Mouse (Mus musculus) midbrain, embryonic 15.5 days (tissue): ENCODE data around the gene Zfyve28. TPM values are rescaled to one million over a fixed set of nuclear protein-coding genes. Genes with fewer than 3 reads are reported as not detected.
A peak's percentile ranks its signal among the peaks of the same experiment; 100 is the strongest.

Experiments
- ATAC-seq: fragments of 200-750 bp; cut with Nextera tagmentation; replicated peaks from 2 replicates; pipeline ENCODE4 v1.8.0; 2017; ENCODE audit warnings: moderate TSS enrichment
- H3K27ac ChIP-seq: fragments of 300-500 bp; sonication (generic); 2 replicates; pipeline ENCODE4 v1.5.1; 2015; ENCODE audit warnings: mild to moderate bottlenecking, inconsistent platforms
- H3K27me3 ChIP-seq: fragments of 300-500 bp; sonication (generic); replicated peaks from 2 replicates; pipeline ENCODE4 v1.6.1; 2015; ENCODE audit warnings: inconsistent platforms
- H3K36me3 ChIP-seq: fragments of 300-500 bp; sonication (generic); replicated peaks from 2 replicates; pipeline ENCODE4 v1.6.1; 2015; ENCODE audit warnings: inconsistent platforms
- H3K4me1 ChIP-seq: fragments of 300-500 bp; sonication (generic); 2 replicates; pipeline ENCODE4 v1.6.1; 2015; ENCODE audit warnings: inconsistent platforms
- H3K4me2 ChIP-seq: fragments of 300-500 bp; sonication (generic); 2 replicates; pipeline ENCODE4 v1.6.1; 2015; ENCODE audit warnings: inconsistent platforms, mild to moderate bottlenecking, moderate library complexity
- H3K4me3 ChIP-seq: fragments of 300-500 bp; sonication (generic); 2 replicates; pipeline ENCODE4 v1.5.1; 2015; ENCODE audit warnings: mild to moderate bottlenecking, inconsistent platforms
- H3K9ac ChIP-seq: fragments of 300-500 bp; sonication (generic); 2 replicates; pipeline ENCODE4 v1.6.1; 2015; ENCODE audit warnings: mild to moderate bottlenecking, inconsistent platforms
- H3K9me3 ChIP-seq: fragments of 300-500 bp; sonication (generic); 2 replicates; pipeline ENCODE4 v1.6.1; 2016; ENCODE audit warnings: inconsistent platforms
- WGBS: fragments of 180-500 bp; shearing (Covaris S2); methylation state at CpG from one replicate; pipeline ENCODE4 v1.1.7; 2015; ENCODE audit warnings: mixed read lengths; 5-methylcytosine and 5-hydroxymethylcytosine counted together
- polyA plus RNA-seq: library from polyadenylated mRNA; unstranded; fragments of >200 nt; fragmentation: Nextera tagmentation; extraction: Ambion mirVana; gene quantifications from 2 replicates; pipeline ENCODE4 v1.2.1, GENCODE M21; 2015

Gene Zfyve28
- polyA plus RNA-seq, 1 experiment from 2014 or later: 6.1 TPM

DNA sequence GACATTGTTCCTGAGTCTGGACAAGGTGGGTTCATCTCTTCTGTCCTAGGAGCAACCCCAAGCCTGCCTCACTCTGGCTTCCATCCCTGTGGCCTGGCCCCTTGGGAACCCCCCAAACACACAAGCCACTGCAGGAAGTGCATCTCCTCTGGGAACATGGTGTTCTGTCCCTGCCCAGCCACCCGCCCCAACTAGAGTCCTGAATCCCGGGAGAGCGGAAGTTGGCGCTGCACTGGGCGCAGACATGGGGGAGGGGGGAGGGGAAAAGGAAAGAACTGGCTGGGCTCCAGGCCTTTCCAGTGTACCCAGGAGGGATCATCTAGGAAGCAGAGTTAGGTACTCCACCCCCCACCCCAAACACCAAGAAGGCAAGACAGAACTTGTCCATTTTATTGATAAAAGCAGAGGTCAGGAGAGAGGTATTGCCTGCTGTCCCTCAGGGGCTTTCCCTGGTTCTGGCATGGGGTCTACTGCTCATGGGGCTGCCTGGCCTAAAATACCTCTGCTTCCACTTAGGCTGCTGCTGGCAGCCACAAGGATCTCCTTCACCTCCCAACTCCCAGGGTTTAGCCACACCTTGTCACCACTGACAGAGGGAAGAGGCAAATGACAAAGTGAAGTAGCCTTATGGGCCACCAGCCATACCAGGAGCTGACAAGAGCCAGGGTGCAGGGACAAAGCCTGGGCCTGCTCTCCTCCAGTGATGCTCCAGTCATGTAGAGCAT is 104.9 kb downstream of the Zfyve28 start:
- Histone ChIP-seq H3K9ac (no peak overlapping the region), H3K27ac (no peak overlapping the region), H3K4me2 (no peak overlapping the region), H3K4me3 (no peak overlapping the region), H3K36me3 (0 out of 2 replicates have a peak, but pooled peaks cover 5% of the 10 kb centered on the region), H3K9me3 (no peaks in the 10 kb centered on the region), H3K4me1 (peaks cover 44% of the 10 kb centered on the region), H3K27me3 (no peaks in the 10 kb centered on the region)
- ATAC-seq: no peak
- WGBS: 72% methylated on average over 5 of the region's 5 CpGs

DNA sequence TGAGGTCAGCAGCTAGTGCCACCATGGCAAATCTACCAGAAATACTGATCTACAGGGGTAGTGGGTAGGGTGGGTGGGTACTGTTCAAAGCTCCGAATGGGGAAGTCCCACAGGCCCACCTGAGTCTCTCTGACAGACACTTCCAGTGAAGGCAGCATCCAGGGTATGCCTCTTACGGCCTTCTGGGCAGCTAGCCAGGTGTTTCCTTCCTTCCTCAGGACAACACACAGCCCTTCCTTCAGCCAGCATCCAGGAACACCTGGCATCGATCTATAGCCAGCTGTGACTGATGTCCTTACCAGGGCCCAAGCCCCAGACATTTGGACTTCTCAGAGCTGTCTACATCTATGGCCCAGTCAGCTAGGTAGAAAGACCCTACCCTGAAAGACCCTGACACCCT is 105.8 kb downstream of the Zfyve28 start:
- H3K4me3 ChIP-seq: no peak overlapping the region
- no peak overlapping the region for H3K27ac ChIP-seq
- H3K36me3 ChIP-seq: peaks cover 11% of the 10 kb centered on the region; the same call in 1 of the 2 replicates
- no peak overlapping the region for H3K9ac ChIP-seq
- H3K4me1 ChIP-seq: peaks cover 41% of the 10 kb centered on the region
- no peak for ATAC-seq
- WGBS: 90% methylated on average over 3 of the region's 3 CpGs
- no peaks in the 10 kb centered on the region for H3K27me3 ChIP-seq
- no peak overlapping the region for H3K4me2 ChIP-seq
- H3K9me3 ChIP-seq: no peaks in the 10 kb centered on the region

DNA sequence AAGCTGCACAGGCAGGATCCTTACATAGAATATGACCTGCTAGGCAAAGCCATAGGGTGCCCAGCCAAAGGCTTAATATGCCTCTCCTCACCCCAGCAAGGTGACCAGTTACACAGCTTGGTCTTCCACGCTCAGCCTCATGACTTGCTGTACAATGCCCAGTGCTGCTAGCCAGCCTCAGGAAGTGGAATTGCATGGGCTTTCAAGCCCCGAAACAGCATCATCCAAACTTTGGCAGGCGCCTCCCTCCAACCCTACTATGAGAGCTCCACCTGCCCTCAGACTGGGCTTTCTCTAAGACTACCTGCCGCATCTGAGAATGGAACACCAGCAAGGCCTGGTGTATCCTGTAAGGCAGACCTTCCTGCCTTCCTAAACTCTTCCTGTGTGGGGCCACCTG is 110.4 kb downstream of the Zfyve28 start:
- WGBS: 93% methylated on average over 4 of the region's 4 CpGs
- peaks cover 35% of the 10 kb centered on the region for H3K36me3 ChIP-seq
- no peak for ATAC-seq

DNA sequence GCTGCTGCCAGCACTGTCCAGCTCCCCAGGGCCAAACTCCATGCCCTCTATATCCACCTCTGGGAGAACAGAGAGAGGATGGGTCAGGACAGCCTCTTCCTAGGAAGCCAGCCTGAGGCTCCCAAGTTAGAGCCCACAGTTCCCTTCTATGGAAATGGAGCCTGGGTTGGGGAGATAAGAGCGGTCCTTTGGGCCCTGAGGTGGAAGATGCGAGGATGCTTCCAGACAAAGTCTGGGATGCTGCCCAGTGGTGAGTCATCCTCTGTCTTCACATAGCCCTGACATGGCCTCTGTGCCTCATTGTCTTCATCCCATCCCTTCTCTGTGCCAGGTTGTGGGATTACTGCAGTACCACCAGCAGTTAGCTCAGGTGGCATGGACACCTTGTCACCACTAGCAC is 111.2 kb downstream of the Zfyve28 start:
- no peak overlapping the region for H3K4me3 ChIP-seq
- H3K4me1 ChIP-seq: 0 out of 2 replicates have a peak, but pooled peaks cover 2% of the 10 kb centered on the region
- H3K9me3 ChIP-seq: no peaks in the 10 kb centered on the region
- H3K36me3 ChIP-seq: peaks cover 30% of the 10 kb centered on the region
- 95% methylated on average over 2 of the region's 2 CpGs for WGBS
- no peak overlapping the region for H3K27ac ChIP-seq
- no peak overlapping the region for H3K9ac ChIP-seq
- H3K27me3 ChIP-seq: no peaks in the 10 kb centered on the region
- no peak overlapping the region for H3K4me2 ChIP-seq
- no peak for ATAC-seq

More for the DNA sequence above, 110.4 kb downstream of the Zfyve28 start:
- H3K4me1 ChIP-seq: peaks cover 2% of the 10 kb centered on the region; the same call in 1 of the 2 replicates
- H3K4me3 ChIP-seq: no peak overlapping the region
- no peaks in the 10 kb centered on the region for H3K27me3 ChIP-seq
- H3K27ac ChIP-seq: no peak overlapping the region
- H3K9me3 ChIP-seq: no peaks in the 10 kb centered on the region
- no peak overlapping the region for H3K4me2 ChIP-seq
- H3K9ac ChIP-seq: no peak overlapping the region

DNA sequence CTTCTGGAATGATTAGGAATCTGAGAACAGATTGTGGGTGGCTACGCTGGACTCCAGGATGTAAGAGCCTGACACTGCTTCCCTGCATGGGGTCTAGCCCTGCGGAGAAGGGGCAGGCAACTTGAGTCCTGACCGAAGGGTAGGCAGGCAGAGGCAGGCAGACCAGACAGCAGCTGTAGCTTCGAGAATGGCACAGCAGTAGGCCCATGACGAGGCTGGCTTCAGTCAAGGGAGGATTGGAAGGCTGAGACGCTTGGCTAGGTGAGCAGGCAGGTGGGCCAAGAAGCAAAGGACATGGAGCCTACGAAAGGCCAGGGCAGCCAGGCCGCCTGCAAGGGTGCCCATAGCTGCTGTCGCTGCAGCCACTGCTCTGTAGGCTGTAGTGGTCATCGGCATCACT is 111.6 kb downstream of the Zfyve28 start:
- no peak overlapping the region for H3K27ac ChIP-seq
- no peak overlapping the region for H3K4me2 ChIP-seq
- H3K4me1 ChIP-seq: 0 out of 2 replicates have a peak, but pooled peaks cover under 1% of the 10 kb centered on the region
- no peak overlapping the region for H3K4me3 ChIP-seq
- WGBS: 65% methylated on average over 10 of the region's 10 CpGs
- H3K27me3 ChIP-seq: no peaks in the 10 kb centered on the region
- no peaks in the 10 kb centered on the region for H3K9me3 ChIP-seq
- no peak overlapping the region for H3K9ac ChIP-seq
- H3K36me3 ChIP-seq: peaks cover 30% of the 10 kb centered on the region
- ATAC-seq: no peak

DNA sequence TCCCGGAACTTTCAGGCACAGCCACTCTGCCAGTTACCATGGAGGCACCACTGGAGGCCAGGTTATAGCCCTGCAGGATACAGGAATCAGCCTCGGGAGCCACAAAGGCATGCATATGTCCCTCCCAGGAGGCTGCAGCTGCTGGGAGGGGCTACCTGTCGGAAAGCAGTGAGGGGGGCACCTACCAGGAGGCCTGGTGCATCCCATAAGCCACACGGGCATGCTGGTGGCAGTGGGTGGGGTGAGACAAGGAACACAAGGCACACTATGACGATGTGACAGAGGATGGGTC is 112.9 kb downstream of the Zfyve28 start:
- Histone ChIP-seq H3K9me3 (no peaks in the 10 kb centered on the region), H3K36me3 (peaks cover 30% of the 10 kb centered on the region), H3K4me1 (peaks cover under 1% of the 10 kb centered on the region; the same call in 1 of the 2 replicates), H3K27me3 (no peaks in the 10 kb centered on the region), H3K27ac (no peak overlapping the region), H3K4me2 (no peak overlapping the region), H3K9ac (no peak overlapping the region), H3K4me3 (no peak overlapping the region)
- WGBS: 19% methylated on average over 5 of the region's 5 CpGs
- no peak for ATAC-seq

DNA sequence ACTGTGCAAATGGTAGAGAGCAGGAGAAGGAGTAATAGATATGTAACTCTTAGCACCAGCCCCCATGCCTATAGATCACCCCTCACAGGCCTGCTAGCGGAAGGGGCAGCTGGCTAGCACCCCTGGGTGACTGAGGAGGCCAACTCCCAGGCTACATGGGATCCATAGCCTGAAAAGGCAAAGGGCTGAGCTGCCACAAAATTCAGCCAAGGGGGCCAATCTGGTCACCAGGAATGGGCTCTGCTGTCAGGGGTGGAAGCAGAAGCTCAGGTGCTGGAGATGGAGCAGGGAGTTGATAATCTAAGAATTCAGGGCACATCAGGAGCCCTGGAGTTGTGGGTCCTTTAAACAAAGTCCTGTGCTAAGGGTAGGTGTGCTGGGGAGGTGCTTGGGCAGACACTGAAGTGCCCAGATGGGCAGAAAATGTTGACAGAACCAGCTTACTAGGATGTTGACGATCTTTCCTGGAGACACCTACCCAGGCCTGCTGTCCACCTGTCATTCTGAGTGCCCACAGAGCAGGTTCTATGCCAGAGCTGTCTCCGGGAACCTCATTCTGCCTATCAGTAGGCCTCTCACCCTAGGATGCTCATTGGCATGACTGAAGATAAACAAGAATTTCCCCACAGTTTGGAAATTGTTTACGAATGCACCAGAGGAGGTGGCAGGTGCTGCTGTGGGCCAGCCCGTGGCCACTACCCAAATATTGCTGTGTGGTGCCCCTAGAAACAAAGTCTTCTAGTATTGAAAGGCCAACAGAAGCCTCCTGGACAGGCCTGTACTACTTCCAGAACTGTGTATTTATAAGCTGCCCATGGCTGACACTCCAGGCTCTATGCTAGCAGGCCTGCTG is 113.5 kb downstream of the Zfyve28 start:
- Histone ChIP-seq H3K36me3 (peaks cover 30% of the 10 kb centered on the region), H3K4me3 (no peak overlapping the region), H3K9me3 (no peaks in the 10 kb centered on the region), H3K4me1 (peaks cover 6% of the 10 kb centered on the region), H3K9ac (no peak overlapping the region), H3K4me2 (no peak overlapping the region), H3K27me3 (no peaks in the 10 kb centered on the region), H3K27ac (no peak overlapping the region)
- no peak for ATAC-seq
- WGBS: 71% methylated on average over 5 of the region's 5 CpGs

DNA sequence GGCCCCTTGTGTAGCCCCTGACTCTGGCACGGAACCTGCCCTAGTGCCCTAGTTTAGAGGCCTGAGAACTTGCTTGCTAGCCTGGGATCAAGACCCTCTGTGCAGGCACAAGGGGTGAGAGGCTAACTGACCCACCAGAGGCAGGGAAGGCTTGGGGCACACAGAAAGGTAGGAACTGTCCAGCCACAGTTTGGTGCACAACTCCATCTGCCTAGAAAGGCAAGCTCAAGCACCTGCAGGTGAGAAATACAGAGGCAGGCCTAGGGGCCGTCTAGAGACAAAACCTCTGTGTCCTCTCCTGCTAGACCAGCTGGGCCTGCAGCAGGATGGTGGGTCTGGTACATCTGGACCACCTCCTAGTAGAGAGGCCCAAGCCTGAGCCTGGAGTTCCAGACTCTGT is 114.2 kb downstream of the Zfyve28 start:
- H3K9ac ChIP-seq: no peak overlapping the region
- no peak overlapping the region for H3K4me2 ChIP-seq
- no peak overlapping the region for H3K27ac ChIP-seq
- H3K4me3 ChIP-seq: no peak overlapping the region
- H3K9me3 ChIP-seq: no peaks in the 10 kb centered on the region
- no peak for ATAC-seq
- no peaks in the 10 kb centered on the region for H3K27me3 ChIP-seq
- H3K4me1 ChIP-seq: peaks cover 8% of the 10 kb centered on the region
- 74% methylated on average over 2 of the region's 2 CpGs for WGBS
- peaks cover 30% of the 10 kb centered on the region for H3K36me3 ChIP-seq

DNA sequence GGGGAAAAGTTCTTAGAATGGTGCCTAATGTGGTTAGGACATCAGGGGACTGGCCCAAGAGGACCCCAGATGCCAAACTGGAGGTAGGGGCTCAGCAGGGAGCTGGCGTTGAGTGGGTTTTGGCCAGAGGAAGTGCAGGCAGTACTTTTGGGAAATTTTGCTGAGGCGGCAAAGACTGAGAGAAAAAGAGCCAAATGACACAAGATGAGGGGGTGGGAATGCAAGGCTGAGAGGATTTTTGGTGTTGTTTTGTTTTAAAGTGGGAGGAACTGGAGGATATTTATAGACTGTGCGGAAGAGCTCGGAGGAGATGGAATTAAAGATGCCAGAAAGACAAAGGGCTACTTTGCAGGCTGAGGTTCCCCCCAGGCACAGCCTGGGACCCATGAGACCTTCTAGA is 117.5 kb downstream of the Zfyve28 start:
- WGBS: 73% methylated on average over 4 of the region's 4 CpGs
- no peak for ATAC-seq

DNA sequence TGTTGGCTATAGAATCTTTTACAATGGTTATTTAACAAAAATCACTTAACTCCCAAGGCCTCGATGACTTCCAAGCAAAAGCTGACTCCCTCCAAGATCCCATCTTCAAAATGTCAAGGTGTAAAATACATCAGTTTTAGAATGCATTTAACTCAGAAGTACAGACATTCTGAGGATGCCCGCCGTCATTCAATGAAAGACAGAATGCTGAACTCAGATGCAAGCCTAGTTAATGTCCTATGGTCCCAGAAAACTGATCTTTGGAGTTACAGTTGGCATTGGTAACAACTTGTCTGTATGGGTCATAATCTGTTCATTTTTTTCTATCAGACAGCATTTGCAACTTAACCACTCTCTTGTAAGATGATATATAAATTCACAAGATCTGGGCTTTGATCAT is 118.3 kb downstream of the Zfyve28 start:
- Histone ChIP-seq H3K9me3 (no peaks in the 10 kb centered on the region), H3K27ac (peak overlapping the region; percentile 90), H3K4me3 (peak overlapping the region; percentile 73), H3K4me1 (peaks cover 23% of the 10 kb centered on the region), H3K27me3 (no peaks in the 10 kb centered on the region), H3K36me3 (peaks cover 3% of the 10 kb centered on the region; the same call in 1 of the 2 replicates), H3K4me2 (peak overlapping the region; percentile 73), H3K9ac (peak overlapping the region; percentile 41)
- no peak for ATAC-seq
- 85% methylated on average over 3 of the region's 3 CpGs for WGBS

More for the DNA sequence above, 117.5 kb downstream of the Zfyve28 start:
- Histone ChIP-seq H3K27ac (no peak overlapping the region), H3K9ac (no peak overlapping the region), H3K4me2 (no peak overlapping the region), H3K4me1 (peaks cover 19% of the 10 kb centered on the region), H3K27me3 (no peaks in the 10 kb centered on the region), H3K4me3 (no peak overlapping the region), H3K9me3 (no peaks in the 10 kb centered on the region), H3K36me3 (peaks cover 10% of the 10 kb centered on the region)

DNA sequence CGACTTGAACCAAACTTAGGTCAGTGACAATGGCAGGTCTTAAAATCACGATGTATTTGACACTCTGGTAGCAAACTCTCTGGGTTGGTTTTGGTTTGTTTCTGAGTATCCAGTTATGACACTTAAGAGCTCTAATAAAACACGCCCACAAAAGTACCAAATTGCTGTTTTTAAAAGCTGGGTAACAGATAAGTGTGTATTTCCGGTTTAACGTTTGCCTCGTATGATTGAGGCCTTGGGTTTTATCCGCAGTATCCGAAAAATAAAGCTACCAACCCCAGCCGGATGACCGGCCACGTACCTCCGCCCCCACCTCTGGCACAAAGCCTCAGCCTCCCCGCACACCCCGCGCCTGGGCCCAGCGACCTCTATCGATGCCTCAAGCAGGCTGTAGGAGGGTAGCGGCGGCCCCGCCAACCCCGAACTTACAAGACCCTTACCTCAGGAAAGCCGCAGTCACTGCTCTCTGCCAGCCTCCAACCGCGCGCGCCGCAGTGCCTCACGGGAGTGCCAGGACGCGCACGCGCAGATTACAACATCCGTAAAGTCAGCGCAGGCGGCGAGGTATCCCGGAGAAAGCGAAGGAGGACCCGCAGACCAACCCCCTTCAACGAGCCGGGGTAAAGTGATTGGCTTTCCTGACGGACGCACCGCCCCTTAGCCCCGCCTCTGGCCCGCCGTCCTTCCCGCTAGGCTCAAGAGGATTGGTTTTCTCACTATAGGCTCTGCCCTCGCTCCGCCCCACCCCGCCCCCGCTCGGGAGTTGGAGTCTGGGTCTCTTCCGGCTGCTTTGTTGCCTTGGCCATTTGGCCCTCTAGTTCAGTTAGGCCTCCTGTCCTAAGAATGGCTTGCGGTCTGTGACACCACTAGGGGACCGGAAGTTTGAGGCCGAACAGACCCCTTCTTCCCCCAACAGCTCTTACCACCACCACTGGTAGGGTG is 119.0 kb downstream of the Zfyve28 start, which contains the start of the genes Poln and Haus3:
Poln (minus strand) TSS at position 499 of the 942 bp plus-strand sequence.
Haus3 (minus strand) TSS at position 578 of the 942 bp plus-strand sequence.
- H3K4me3 ChIP-seq: peak within 1 kb of the TSS; percentile 73
- H3K4me1 ChIP-seq: peaks cover 27% of the 10 kb centered on the region
- H3K9ac ChIP-seq: peak within 1 kb of the TSS; percentile 77
- no peaks in the 10 kb centered on the region for H3K27me3 ChIP-seq
- under 1% methylated on average over 57 of the region's 57 CpGs for WGBS
- H3K27ac ChIP-seq: peak within 1 kb of the TSS; percentile 90
- no peaks in the 10 kb centered on the region; the same call in 1 of the 2 replicates for H3K36me3 ChIP-seq
- H3K9me3 ChIP-seq: no peaks in the 10 kb centered on the region
- peak; percentile 100 for ATAC-seq
- H3K4me2 ChIP-seq: peak within 1 kb of the TSS; percentile 73
